Mouse (Mus musculus): ENCODE data around the gene Top2a. TPM values are rescaled to one million over a fixed set of nuclear protein-coding genes. Genes with fewer than 3 reads are reported as not detected.

Gene Top2a
- total RNA-seq, 2 experiments from 2014 or later, result 1,185 to 1,820 TPM

DNA sequence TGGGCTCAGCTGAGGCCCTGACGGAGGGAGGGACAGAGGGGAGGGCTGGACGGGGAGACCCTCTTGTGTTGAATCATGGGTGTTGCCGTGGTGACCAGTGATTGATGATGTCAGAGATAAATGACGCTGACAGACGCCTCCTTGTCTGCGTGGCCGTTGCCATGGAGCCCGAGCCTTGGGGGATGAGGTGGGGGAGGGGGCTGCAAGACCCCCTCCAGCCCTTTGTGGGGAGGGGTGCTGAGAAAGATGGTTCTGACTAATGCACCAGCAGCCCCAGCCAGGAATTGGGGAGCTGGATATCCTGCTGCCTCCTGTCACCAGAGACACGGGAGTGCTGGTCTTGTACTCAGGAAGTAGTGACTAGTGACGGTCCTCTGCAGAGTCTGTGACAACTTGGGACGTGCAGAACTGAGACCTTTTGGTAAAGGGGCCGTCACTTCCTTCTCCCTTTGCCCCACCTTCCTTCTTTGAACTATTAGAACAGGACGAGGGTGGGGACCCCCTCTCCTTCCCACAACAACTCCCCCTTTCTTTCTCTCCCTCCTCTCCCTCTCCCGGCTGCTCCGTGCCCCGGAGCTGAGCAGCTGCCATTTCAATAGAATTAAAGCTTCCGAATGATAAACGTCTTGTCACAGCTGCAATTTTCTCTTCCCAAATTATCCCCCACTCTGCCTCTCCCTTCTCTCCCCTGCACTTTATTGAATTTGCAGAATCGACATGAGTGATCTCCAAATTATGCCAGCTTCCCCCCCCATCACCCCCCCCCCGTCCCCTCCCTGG is 55.1 kb downstream of the Top2a start:
- ATAC-seq (replicated peaks; ENCODE audit: low FRiP score, poor library complexity, severe bottlenecking), result no peak

DNA sequence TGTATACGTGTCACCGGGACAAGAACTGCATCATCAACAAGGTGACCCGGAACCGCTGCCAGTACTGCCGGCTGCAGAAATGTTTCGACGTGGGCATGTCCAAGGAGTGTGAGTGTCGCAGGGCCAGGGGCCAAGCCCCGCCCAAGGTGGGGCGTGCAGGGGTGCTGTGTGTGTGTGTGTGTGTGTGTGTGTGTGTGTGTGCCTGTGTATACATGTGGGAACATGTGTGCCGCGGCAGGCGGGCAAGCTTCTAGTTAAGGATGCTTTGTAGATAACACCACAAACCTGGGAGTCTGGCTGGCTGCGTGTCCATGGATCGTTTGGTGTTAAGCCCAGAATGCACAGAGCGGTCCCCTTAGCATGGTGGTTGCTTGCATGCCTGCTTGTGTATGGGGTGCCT is 55.9 kb downstream of the Top2a start:
- no peak for ATAC-seq (replicated peaks; ENCODE audit: low FRiP score, poor library complexity, severe bottlenecking)

DNA sequence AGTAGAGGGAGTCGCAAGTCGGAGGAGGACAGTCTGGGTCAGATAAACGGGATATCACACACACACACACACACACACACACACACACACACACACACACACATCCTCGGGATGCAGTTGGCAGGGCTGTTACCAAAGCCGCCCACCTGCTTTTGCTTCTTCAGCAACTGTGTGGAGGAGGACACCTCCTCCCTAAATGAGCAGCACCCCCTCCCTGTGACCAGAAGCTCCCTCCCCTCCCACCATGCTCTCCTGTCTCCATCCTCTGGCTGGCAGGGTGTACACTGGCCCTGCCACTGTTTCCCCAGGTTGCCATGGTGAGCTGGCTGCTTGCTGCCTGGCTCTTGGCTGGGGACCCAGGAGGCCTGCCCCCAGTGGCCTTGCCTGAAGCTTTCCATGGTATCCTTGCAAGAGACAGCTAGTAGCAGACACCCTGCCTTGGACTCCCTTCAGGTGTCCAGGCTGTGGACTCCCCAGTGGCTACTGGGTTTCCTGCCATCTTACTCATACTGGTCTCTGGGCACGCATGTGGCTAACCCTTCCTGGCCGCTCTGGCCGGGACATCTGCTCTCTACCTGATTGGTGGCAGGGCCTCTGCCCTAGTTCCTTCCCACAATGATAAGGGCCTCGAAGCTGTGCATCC is 57.4 kb downstream of the Top2a start:
- ATAC-seq (replicated peaks; ENCODE audit: low FRiP score, poor library complexity, severe bottlenecking), result no peak

DNA sequence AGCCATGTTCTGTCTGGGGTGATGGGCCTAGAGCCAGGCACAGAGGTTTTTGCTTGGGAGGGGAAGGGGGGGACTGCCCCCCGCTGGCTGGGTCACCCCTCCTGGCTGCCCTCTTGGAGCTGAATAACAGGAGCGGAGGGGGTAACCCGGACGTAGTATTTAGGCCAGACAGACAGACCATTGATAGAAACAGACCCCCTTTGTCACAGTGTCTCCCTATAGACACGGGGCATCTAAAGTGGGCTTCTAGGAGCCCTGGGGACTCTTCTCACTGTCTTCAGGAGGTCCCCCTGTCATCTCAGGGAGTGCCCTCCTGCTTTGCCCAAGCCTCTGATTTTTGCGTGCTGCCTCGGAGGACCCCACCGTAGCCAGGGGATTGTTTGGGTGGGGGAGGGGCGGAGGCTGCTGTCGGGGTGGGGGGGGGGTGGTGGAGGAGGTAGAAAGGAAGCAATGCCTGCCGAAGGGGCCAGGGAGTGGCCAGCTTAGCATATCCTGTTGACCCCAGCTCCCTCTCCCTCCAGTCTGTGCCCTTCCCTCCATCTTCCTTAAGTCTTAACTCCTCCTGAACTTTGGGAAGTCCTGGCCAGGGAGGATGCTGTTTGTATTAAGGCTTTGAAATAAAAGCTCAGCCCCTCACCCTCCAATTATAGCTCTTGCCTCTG is 58.4 kb downstream of the Top2a start:
- ATAC-seq (replicated peaks; ENCODE audit: low FRiP score, poor library complexity, severe bottlenecking), result no peak

DNA sequence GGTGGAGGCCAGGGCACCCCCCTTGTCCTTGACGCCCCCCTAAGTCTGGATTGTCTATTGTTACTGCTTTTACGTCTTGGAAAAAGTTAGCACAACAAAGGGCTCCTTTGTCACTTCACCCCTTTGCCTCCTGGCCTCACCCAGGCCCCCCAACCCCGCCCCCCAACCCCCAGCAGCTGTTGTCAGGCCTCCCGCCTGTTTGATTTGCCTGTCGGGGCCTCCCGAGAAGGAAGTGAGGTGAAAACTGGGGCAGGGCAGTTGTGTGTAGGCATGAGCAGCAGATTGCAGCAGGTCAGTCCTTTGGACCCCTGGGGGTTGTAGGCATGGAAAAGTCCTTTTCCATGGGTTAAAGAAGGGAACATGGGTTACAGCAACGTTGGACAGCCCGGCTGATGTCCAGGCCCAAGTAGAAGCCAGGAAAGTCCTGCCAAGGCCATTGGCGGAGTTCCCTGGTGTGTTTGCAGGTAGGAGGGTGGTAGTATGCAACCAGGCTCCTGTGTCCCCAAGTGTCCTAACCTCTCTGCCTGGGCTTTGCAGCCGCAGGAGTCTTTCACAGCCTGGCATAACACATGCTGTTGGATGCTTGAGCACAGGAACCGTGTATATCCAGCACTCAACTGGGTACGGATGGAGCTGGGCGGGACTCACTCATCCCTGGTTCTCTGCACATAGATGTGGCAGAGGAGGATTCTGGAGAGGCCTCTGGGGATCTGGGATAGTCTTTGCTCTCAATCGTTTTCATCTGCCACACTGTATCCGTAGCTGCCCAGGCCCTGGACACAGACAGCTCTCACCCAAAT is 59.2 kb downstream of the Top2a start:
- ATAC-seq (replicated peaks; ENCODE audit: low FRiP score, poor library complexity, severe bottlenecking), result no peak

DNA sequence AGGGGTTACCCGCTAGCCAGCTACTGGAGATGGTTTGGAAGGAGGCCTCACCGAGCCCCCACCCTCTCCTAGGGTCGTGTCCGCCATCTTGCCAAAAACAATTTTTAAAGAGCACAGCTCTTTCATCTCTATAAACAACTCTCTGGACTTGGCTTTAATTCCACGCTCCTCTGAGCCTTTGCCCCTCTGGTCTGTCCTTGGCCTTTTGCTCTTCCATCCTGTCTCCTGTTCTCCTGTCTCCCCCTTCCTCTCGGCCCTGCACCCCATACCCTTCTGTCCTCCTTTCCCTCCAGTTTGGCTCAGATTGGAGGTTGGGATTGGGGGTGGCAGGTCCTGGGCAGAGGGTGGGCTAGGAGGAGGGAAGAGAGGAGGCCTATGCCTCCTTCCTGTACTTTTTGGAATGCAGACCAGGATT is 59.8 kb downstream of the Top2a start:
- ATAC-seq (replicated peaks; ENCODE audit: low FRiP score, poor library complexity, severe bottlenecking), result no peak

DNA sequence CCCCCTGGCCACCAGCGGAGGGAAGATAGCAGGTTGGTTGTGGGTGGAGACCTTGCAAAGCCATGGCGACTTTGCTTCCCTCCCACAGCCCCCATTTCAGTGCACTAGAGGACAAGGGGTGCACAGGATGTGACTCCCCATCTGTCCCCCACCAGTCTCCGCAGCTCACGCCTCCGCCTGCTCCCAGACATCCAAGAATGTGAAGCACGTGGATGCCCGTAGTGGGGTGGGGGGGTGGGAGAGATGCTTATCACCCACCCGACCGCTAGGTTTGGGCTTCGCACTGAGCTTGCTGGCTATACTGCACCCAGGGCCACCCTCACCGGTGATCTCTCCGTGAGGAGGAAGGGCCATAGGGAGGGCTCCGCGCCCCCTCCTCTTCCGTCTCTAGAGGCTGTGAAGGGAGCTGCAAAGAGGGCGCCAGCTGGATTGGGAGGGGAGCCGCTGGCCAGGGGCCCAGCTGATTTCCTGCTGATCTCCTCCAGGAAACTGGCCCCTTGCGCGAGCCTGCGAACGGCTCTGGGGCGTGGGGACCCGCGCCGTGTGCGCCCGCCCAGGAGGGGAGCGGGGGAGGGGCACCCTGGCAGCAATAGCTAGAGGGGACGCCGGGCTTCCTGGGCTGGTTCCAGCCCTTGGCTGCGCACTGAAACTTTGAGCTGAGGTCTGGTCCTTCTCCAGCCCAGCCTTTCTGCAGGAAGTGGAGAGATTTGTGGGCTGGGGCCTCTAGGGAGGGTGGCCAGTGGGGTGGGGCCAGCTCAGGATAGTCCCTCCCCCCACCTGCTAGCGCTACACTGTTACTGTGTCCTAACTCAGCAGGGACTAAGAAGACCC is 60.6 kb downstream of the Top2a start:
- ATAC-seq (replicated peaks; ENCODE audit: low FRiP score, poor library complexity, severe bottlenecking), result no peak

DNA sequence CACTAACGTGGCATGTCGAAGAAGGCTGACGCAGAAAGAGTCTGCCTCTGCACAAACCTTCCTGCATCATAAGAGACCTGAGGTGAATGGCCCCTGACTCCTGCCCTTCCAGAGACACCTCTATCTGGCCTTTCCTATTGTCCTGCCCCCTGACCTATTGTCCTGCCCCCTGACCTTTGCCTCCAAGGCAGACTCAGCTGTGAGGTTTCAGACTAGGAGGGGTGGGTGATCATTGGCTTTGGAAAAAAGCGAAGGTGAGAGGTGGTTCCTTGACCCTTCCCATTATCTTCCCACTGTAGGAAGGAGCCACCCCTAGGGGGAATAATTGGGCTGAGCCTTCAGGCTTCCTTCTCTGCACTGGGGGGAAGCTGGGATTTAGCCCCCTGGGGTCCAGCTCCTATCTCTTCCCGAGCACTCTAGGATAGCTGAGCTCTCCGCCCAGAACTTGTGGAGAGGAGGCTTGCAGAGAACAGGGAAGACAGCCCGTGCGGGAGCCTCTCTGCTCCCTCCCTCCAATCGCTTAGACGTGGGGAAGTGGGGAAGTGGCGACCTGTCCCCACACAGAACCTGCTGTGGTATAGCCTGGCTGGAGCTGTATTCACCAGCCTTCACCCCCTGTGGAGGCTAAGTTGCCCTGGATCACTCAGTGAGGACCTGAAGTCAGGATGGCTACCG is 61.4 kb downstream of the Top2a start:
- ATAC-seq (replicated peaks; ENCODE audit: low FRiP score, poor library complexity, severe bottlenecking), result no peak

DNA sequence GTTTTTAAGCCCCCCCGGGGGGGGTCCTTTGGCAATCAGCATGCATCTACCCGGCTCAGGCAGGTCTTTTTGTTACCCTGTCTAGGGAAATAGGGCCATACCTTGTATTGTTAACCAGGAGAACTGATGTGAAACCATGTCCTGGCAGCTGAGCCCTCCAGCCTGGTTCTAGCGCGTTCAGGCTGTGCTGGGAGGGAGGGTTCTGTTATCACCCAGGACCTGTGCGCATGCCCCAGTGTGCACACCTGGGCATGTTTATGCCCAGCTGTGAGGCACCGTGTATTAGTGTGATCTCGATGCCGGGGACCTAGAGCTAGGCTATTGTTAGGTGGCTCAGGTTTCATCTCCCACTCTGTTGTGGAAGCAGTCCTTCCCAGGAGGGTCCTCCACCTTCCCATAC is 62.2 kb downstream of the Top2a start:
- no peak for ATAC-seq (replicated peaks; ENCODE audit: low FRiP score, poor library complexity, severe bottlenecking)

DNA sequence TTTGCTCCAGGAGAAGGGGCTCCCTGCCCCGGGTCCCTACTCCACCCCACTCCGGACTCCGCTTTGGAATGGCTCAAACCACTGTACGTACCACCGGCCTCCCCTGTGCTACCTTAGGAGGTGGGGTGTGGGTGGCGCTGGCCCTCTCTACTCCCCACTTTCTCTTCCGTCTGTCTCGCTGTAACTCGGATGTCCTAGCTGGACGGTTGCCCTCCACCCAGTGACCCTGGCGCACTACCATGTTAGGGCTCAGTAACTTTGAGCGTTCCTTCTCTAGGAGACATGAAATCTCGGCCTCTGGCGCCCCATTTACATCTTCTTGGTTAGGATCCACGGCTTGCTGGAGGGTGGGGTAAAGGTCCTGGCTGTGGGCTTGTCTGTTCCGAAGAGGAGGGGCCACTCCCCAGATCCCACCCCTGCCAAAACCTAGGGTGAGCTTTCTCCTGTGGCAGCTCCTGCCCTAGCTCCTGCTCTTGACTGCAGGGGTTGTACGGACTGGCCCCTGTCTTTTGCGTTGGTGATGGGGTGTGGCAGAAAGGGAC is 62.9 kb downstream of the Top2a start:
- no peak for ATAC-seq (replicated peaks; ENCODE audit: low FRiP score, poor library complexity, severe bottlenecking)

DNA sequence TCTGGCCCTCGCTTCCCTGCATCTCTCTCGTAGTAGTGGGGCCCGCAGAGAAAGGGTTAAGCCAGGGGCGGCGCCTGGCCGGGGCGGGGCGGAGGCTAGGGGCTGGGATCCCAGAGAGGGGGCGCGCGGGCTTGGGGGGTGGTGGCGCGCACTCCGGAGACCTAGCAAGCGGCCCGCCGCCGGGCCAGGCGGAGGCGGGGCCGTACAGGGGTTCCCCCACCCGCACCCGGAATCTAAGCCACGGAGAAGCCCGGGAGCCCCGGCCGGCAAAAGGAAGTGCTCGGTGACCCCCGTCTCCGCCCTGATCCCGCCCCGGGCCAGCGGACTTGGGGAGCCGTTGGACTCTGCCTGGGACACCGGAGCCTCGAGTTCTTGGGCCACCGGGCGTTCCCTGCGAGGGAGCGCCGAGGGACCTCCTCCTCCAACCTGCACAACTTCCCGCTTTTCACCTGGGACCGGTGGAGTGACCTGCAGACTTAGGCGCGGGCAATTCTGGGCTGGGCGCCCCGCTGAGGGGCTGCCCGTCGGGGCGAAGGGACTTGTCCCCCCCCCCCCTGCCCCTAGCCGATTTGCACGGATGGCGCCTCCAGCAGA is 63.6 kb downstream of the Top2a start:
- ATAC-seq (replicated peaks; ENCODE audit: low FRiP score, poor library complexity, severe bottlenecking), result no peak

DNA sequence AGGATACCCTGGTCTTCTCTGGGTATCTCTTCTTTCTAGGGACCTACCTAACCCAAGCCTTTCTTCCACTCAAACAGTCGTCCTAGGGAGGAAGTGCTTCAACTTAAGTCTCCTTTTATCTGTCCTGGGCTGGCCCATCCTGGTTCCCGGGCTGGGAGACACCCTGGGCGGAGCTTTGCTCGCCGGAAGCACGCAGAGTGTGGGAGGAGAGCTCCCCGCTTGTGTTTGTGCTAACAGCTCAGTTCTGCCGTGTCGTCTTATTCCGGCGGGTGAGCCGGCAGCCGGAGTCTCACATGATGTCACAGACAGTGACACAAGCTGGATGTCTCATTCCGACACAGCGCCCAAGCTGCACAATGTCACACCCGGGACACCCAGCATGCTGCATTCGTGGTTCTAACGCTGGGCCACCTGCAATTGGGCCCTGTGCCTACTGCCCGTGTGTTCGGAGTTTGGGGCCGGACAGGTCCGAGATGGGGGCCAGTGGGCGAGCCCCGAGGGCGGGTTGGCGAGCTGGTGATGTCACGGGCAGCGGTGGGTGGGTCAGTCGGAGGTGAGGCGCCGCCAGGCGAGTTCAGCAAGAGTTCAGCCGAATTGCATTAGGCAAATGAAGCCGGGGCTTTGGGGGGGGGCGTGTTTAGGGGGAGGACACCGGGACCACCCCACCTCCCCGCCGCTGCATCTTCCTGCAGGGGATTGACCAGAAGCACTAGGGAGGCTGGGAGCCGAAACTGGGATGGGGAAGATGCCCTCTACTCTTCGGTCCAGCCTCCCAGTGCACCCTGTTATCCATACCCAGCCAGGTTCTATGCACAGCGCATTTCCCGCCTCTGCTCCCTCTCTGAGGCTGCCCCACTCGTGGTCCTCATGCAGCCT is 64.3 kb downstream of the Top2a start:
- ATAC-seq (replicated peaks; ENCODE audit: low FRiP score, poor library complexity, severe bottlenecking), result peak; percentile 87

DNA sequence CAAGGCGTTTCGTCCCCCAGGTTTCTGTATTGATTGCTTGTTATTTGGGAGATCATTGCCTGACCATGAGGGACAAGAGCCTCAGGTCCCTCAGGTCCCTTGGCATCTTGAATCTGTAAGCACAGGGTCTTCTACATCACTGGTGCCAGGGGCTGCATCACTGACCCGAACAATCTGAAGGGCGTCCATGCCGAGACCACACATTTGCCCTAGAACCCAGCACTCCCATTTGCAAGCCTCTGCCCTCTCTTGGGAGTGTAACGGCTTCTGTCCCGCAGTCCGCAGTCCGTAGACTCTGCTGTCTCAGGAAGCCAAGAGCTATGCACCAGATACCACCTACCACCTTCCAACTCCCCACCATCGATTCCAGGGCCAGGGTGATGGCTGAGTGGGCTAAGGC is 67.6 kb downstream of the Top2a start:
- no peak for ATAC-seq (replicated peaks; ENCODE audit: low FRiP score, poor library complexity, severe bottlenecking)

DNA sequence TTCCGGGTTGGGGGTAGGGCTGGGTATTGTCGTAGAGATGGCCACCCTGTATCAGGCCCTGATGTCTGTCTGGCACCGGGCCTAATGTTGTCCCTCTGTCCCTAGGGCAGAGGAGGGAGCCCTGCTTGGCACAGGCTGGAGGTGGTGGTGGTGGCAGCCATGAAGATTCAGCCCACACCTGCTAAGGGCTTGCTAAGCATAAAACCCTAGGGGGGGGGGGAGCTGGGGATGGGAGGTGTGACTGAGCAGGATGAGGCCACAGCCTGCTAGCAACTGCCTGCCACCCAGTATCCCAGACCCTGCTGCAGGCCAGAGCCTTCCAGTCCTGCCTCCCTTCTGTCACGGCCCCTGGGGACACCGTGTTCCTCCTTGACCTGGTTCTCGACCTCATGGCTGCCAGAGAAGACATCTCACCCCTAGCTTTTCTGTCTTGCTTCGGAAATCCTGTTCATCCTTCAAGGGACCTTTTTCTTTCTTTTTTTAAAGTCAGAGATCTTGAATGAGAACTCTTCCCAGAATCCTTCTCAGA is 68.2 kb downstream of the Top2a start:
- no peak for ATAC-seq (replicated peaks; ENCODE audit: low FRiP score, poor library complexity, severe bottlenecking)

DNA sequence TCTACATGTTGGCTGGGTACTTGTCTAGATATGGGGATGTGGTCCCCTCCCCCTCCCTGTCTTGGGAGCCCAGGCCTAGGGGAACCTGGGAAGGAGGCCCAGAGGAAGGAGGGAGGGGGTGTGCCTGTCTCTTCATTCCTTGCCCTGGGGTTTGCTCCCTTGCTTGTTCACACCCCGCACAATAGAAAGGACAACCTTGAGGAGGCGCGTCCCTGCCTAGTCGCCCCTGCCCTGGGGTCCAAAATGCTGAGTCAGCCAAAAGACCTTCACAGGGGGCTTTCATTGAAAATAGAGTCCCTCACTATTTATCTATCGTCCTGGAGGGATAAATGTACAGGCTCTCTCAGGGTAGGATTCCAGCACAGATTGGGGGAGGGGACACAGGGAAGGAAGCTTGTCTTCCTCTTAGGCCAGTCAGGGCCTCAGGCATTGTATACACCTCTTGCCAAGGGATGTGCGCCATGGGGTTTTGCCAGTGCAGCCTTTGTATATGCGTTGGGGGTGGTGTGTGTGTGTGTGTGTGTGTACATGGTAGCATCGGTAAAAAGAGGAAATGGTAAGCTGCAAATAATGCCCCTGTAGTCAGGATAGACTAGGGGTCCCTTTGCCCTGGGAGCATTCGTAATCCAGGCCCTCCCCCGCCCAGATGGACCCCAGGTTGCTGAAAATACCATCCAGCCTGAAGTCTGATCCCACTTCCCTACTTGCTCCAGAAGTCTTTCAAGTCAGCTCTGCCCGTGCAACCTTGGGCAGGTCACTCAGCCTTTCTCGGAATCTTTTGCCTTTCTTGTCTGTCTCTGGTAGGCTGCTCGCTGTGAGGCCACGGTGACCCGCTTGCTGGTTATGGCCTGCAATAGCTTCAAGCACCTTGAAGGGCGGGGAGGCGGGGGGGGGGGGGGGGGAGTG is 68.9 kb downstream of the Top2a start:
- no peak for ATAC-seq (replicated peaks; ENCODE audit: low FRiP score, poor library complexity, severe bottlenecking)

DNA sequence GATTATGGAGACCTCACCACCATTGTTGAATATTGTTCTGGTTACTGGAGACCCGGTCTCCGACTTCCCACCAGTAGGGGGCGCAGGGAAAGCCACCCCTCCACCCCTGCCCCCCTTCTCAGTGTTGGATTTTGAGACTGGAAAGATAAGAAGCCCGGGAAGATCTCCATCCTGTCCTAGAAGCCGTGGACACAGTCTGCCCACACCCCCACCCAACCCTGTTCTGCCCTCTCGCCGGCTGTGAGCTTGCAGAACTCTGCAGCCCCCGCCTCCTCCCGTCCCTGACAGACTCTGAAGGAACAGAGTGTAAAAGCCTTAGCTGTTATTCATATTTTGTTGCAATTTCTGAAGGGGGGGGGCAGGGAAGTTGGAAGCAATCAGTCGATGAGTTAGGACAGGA is 69.6 kb downstream of the Top2a start:
- no peak for ATAC-seq (replicated peaks; ENCODE audit: low FRiP score, poor library complexity, severe bottlenecking)

All from erythroid progenitor cell, adult 5-6 weeks (primary cell).